ENCODE assay signal across 12 mouse cellular contexts in genomic region chr11:50673525-50674250, GRCm38 (mm10).
DNase-seq lines count a peak whose midpoint lies in the region; ATAC-seq lines count a peak whose summit lies in the region.
"Had no signal": no experiment of that assay in that cellular context is flagged by ENCODE, and none has a peak within 500 bp of the region (broad histone marks: within the 10 kb centered on the region; RNA-seq: fewer than 3 reads in every experiment).

No protein-coding gene starts in this region.

- H3K4me1 ChIP-seq in heart, embryonic 13.5 days: peaks cover 39% of the 10 kb centered on the region

- no peaks in the 10 kb centered on the region for H3K36me3 ChIP-seq in heart, embryonic 13.5 days
- H3K36me3 ChIP-seq: neural tube, embryonic 12.5 days had no signal

- H3K4me3 ChIP-seq in heart, embryonic 13.5 days: no peak overlapping the region
- H3K4me3 ChIP-seq: neural tube, embryonic 12.5 days had no signal

- WGBS in heart, embryonic 13.5 days: 58% methylated on average over 6 of the region's 7 CpGs

- ATAC-seq in heart, embryonic 13.5 days (ENCODE audit: extremely low read depth, insufficient number of reproducible peaks, low FRiP score, low TSS enrichment): no peak
- no peak for ATAC-seq in erythroblast, adult 5-6 weeks (replicated peaks; ENCODE audit: low FRiP score, poor library complexity, severe bottlenecking)

- H3K27ac ChIP-seq in heart, embryonic 13.5 days (replicated peaks): peak overlapping the region; percentile 13
- H3K27ac ChIP-seq: macrophage; neural tube, embryonic 12.5 days had no signal

- H3K27me3 ChIP-seq in heart, embryonic 13.5 days (replicated peaks): no peaks in the 10 kb centered on the region
- H3K27me3 ChIP-seq: neural tube, embryonic 12.5 days had no signal

- H3K9me3 ChIP-seq in heart, embryonic 13.5 days: no peaks in the 10 kb centered on the region
- H3K9me3 ChIP-seq: neural tube, embryonic 12.5 days had no signal

- DNase-seq in heart, postnatal 4 days: no peak
- peak; percentile 42 for DNase-seq in lung, postnatal 10 days
- no peak for DNase-seq in lung, adult 18-20 months
- peak; percentile 7 for DNase-seq in Muller cell, postnatal 12 days (ENCODE audit: inconsistent ontology term)
- peak; percentile 72 to 82 for DNase-seq in cerebellum, postnatal 10 days
- DNase-seq in frontal cortex, postnatal 10 days (ENCODE audit: low spot score in 2 of 2): no peak
- DNase-seq: layer of hippocampus, postnatal 36 days; spleen, adult 18-20 months had no signal

- H3K9ac ChIP-seq in heart, embryonic 13.5 days: no peak overlapping the region
- H3K9ac ChIP-seq: neural tube, embryonic 12.5 days had no signal

- no peak overlapping the region for H3K4me2 ChIP-seq in heart, embryonic 13.5 days
- H3K4me2 ChIP-seq: neural tube, embryonic 12.5 days had no signal

Comparison
In these comparisons a context has a peak if more than half of its experiments do, and no peak if none do; other contexts are left out.
1. DNase-seq: peak in lung, postnatal 10 days (single experiment), Muller cell, postnatal 12 days (single experiment) and cerebellum, postnatal 10 days (2 of 2); none in heart, postnatal 4 days (single experiment), lung, adult 18-20 months (0 of 2) and frontal cortex, postnatal 10 days (0 of 2).